Mouse (Mus musculus): ENCODE measurements at regions not wholly inside any gene's neighbourhood (a gene's known extent, or its start where the extent isn't known, plus 50 kb on each side); places are given as distances from the start of the nearest gene placed in this dataset.
A peak's percentile ranks its signal among the peaks of the same experiment; 100 is the strongest.

- no peak for DNase-seq (ENCODE audit: low spot score)
Observed at GRCm38 (mm10) chr14:62053004-62053403, 239.4 kb upstream of the Rnaseh2b start.

- DNase-seq (ENCODE audit: low spot score) = no peak
Observed at GRCm38 (mm10) chr14:62057096-62057495, 235.3 kb upstream of the Rnaseh2b start.

GRCm38 (mm10) chr14:62058100-62058499 lies 234.3 kb upstream of the Rnaseh2b start:
- DNase-seq (ENCODE audit: low spot score) = no peak

- DNase-seq (ENCODE audit: low spot score) = no peak
Observed at GRCm38 (mm10) chr14:62071140-62071539, 221.2 kb upstream of the Rnaseh2b start.

GRCm38 (mm10) chr14:62084047-62084446 lies 208.3 kb upstream of the Rnaseh2b start:
- peak; percentile 4 for DNase-seq (ENCODE audit: low spot score)

DNA sequence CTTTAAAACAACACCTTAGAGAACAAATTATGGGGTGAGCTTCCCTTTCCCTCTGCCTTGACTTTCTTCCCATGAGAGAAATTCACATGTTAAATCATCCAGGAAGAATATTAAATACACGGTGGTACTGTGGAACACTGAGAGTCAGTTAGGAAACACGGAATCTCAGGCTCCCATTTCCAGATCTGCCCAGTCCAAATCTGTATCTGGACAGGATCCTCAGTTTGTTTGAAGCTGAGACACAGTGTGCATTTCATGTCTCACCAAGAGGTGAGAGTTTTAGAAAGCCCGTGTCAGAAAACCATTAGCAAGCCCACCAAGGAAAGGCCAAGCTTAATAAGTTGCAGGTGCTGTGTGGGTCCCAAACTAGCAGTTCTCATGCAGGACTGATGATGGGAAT lies 204.2 kb upstream of the Rnaseh2b start:
- no peak for DNase-seq (ENCODE audit: low spot score)

DNA sequence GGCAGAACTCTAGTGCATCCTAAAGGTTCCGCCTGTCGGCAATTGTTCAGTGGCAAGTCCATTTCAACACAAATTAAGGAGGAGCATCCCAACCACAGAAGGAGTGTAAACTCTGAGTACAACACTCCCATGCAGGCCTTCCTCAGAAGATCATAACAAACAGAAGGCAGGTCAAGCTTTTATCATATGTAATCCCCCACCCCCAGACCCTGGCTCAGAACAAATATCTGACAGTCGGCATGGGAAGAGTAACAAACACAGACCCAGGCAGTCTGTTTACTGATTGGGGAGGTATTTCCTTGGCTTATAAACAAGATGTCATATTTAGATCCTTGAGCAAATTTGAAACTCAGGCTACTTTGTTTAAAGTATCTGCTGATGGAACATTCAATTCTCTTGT lies 174.9 kb upstream of the Rnaseh2b start:
- DNase-seq (ENCODE audit: low spot score) = no peak

GRCm38 (mm10) chr14:62118542-62118953 lies 173.8 kb upstream of the Rnaseh2b start:
- no peak for DNase-seq (ENCODE audit: low spot score)

GRCm38 (mm10) chr14:62128918-62129317 lies 163.5 kb upstream of the Rnaseh2b start:
- no peak for DNase-seq (ENCODE audit: low spot score)

- no peak for DNase-seq (ENCODE audit: low spot score)
Observed at GRCm38 (mm10) chr14:62132353-62132816, 160.0 kb upstream of the Rnaseh2b start.

GRCm38 (mm10) chr14:62137981-62138380 lies 154.4 kb upstream of the Rnaseh2b start:
- no peak for DNase-seq (ENCODE audit: low spot score)

GRCm38 (mm10) chr14:62144385-62145030 lies 147.9 kb upstream of the Rnaseh2b start:
- peak; percentile 44 for DNase-seq (ENCODE audit: low spot score)

DNA sequence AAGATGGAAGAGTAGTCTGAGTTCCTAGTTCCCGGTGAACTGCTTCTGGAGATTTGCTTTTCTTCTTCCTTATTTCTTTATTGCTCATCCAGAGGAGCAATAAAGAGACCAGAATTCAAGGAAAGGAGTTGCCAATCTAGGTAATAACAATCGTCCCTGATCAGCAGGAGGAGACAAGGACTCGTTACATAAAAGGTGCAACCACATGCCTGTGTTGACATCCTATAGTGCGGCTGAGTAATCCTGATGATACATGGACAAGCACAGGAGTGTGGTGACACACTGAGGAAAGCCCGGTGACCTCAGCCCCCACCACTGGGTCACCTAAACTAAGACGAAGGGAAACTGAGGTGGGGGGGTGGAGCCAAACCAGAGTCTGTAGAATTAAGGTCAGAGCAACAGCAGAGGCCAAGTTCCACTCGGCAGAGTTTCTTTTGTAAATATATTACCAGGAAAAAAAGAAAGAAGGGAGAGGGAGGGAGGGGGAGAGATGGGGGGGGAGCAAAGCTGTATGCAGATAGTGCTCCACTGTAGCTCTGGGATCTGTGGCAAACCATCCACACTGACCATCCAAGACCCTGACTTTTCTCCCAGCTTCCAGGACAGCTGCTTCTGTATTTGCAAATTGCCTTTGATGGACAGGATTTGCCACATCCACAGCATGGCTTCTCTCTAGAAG lies 135.2 kb upstream of the Rnaseh2b start:
- no peak for DNase-seq (ENCODE audit: low spot score)

DNA sequence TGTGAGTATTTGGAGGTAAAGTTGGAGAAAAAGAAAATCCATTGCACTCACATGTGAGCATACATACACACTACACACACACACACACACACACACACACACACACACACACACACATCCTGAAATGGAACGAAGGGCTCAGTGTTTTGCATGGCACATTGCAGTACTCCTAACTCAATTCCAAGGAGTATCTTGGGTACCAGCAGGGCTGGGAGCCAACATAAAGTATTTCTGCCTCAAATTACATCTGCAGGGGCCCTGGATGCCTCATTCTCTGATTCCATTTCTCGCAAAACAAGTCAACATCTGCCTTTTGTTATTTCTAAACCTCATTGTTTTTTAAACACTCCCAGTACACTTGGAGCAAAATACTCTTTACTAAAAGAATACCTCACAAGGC lies 132.7 kb upstream of the Rnaseh2b start:
- no peak for DNase-seq (ENCODE audit: low spot score)

- DNase-seq (ENCODE audit: low spot score) = peak; percentile 20
Observed at GRCm38 (mm10) chr14:62163120-62163796, 129.1 kb upstream of the Rnaseh2b start.

DNA sequence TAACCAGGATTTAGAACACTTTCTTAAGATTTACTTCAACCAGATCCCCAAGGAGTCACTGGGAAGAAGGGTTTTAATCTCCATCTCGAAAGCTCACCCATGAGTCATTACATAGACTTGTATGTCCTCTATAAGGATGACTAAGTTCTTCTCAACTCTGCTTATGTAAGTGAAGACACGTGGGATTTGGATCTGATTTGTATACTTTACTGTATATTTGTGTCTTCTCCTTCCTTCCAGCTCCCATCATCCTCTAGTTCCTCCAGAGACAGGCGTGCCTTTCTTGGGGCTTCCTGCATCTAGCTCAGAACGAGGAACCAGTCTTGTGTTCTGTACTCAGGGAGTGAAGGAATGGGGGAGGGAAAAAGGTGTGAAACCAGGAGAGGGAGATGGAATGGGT lies 127.5 kb upstream of the Rnaseh2b start:
- DNase-seq (ENCODE audit: low spot score) = no peak

DNA sequence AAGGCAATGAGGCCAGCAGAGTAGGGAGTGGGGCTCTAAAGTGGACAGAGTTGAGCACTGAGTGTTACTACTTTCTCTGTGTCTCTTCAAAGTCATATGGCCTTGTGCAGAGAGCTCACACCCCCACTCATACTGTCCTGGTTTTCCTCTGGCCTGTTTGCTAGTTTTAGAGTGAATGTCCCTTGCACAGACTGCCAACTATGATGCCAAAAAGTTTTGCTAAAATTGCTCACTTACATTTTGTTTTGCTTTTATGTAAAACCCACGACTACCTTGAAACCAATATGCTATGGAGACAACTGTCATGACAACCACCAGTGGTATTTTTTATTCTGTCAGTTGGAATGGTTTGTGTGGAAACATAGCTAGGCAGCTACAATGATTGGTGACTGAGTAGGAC lies 126.4 kb upstream of the Rnaseh2b start:
- no peak for DNase-seq (ENCODE audit: low spot score)

- DNase-seq (ENCODE audit: low spot score) = no peak
Observed at GRCm38 (mm10) chr14:62166596-62166995, 125.8 kb upstream of the Rnaseh2b start.

GRCm38 (mm10) chr14:62167090-62167489 lies 125.3 kb upstream of the Rnaseh2b start:
- DNase-seq (ENCODE audit: low spot score) = no peak

DNA sequence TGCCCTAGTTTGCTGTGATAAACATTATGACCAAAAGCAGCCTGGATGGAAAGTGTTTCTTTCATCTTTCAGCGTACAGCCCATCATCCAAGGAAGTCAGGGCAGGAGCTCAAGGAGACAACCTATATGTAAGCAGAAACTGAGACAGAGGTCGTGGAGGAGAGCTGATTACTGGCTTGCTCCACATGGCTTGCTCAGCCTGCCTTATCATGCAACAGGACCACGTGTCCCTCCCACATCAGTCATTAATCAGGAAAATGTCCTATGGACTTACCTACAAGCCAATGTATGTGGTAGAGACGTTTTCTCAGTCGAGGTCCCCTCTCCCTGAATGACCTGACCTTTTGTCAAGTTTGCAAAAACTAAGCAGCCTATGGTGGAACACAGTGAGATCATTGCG lies 123.7 kb upstream of the Rnaseh2b start:
- DNase-seq (ENCODE audit: low spot score) = no peak

DNA sequence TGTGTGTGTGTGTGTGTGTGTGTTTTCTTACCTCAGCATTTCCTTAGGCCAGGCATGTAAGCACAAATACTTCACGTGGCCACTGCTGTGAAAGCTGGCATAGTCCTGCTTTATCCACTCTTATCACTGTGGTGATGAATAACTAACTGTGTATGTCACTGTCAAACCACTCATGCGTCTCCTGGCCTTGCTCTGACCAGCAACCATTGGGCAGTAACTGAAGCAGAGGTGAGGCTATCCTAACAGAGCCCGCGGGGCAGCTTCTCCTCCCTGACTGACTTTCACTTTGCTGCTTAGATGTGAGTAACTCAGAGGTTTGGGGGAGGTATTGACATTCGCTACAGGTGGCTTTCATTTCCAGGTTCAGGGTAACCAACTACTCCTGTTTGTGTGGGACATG lies 122.0 kb upstream of the Rnaseh2b start:
- no peak for DNase-seq (ENCODE audit: low spot score)

- DNase-seq (ENCODE audit: low spot score) = no peak
Observed at GRCm38 (mm10) chr14:62171256-62172047, 120.9 kb upstream of the Rnaseh2b start.
